Mouse (Mus musculus) forebrain, postnatal 0 days (tissue): Measurements from ENCODE around the gene Atp13a4. TPM values are rescaled to one million over a fixed set of nuclear protein-coding genes. Genes with fewer than 3 reads are reported as not detected.

Experiments
- ATAC-seq: fragments of 200-750 bp; cut with Nextera tagmentation; 2 replicates; pipeline ENCODE4 v1.8.0; 2017; ENCODE audit warnings: mild to moderate bottlenecking, moderate library complexity
- DNase-seq: peaks from one replicate; pipeline ENCODE4 v3.0.0-alpha.2; 2015
- H3K27ac ChIP-seq: fragments of 300-500 bp; sonication (generic); 2 replicates; pipeline ENCODE4 v1.5.1; 2014; ENCODE audit warnings: low read depth, mild to moderate bottlenecking, antibody characterized with exemption, low read length, moderate library complexity, mixed read lengths
- H3K27me3 ChIP-seq: fragments of 300-500 bp; sonication (generic); 2 replicates; pipeline ENCODE4 v1.6.1; 2014; ENCODE audit warnings: mild to moderate bottlenecking, low read length, mixed read lengths; ENCODE audit not compliant: insufficient read depth
- H3K36me3 ChIP-seq: fragments of 300-500 bp; sonication (generic); 2 replicates; pipeline ENCODE4 v1.6.1; 2014; ENCODE audit warnings: mild to moderate bottlenecking, moderate library complexity; ENCODE audit not compliant: insufficient read depth
- H3K4me1 ChIP-seq: fragments of 300-500 bp; sonication (generic); 2 replicates; pipeline ENCODE4 v1.6.1; 2014; ENCODE audit warnings: antibody characterized with exemption; ENCODE audit not compliant: insufficient read depth
- H3K4me2 ChIP-seq: fragments of 300-500 bp; sonication (generic); 2 replicates; pipeline ENCODE4 v1.6.1; 2014; ENCODE audit warnings: low read depth, mild to moderate bottlenecking, moderate library complexity
- H3K4me3 ChIP-seq: fragments of 300-500 bp; sonication (generic); 2 replicates; pipeline ENCODE4 v1.5.1; 2014; ENCODE audit warnings: low read depth, low read length, mixed read lengths
- H3K9ac ChIP-seq: fragments of 300-500 bp; sonication (generic); 2 replicates; pipeline ENCODE4 v1.6.1; 2014; ENCODE audit warnings: mild to moderate bottlenecking
- H3K9me3 ChIP-seq: fragments of 300-500 bp; sonication (generic); 2 replicates; pipeline ENCODE4 v1.6.1; 2016; ENCODE audit warnings: low read length
- CTCF ChIP-seq: sonication (generic); IDR thresholded peaks from 2 replicates; pipeline ENCODE4 v1.5.1; 2016; ENCODE audit warnings: antibody characterized with exemption, control low read depth, low read depth
- WGBS: fragments of 180-500 bp; shearing (Covaris S2); extraction: QIAGEN DNeasy Blood & Tissue Kit; methylation state at CpG from one replicate; pipeline ENCODE4 v1.1.7; 2014; 5-methylcytosine and 5-hydroxymethylcytosine counted together
- polyA plus RNA-seq: library from polyadenylated mRNA; unstranded; fragments of >200 nt; fragmentation: Nextera tagmentation; extraction: Ambion mirVana; gene quantifications from 2 replicates; pipeline ENCODE4 v1.2.1, GENCODE M21; 2015
- total RNA-seq: library from RNA; depleted of rRNA; stranded (reverse); fragments of >200 nt; gene quantifications from 2 replicates; pipeline ENCODE4 v1.2.3, GENCODE M21; 2014

Gene Atp13a4
- total and polyA plus RNA-seq, 2 experiments from 2014 or later = 1.1 to 1.8 TPM

GRCm38 (mm10) chr16:29527085-29527484, 17.6 kb downstream of the Atp13a4 start:
- Histone ChIP-seq H3K4me3 (no peak overlapping the region), H3K27ac (no peak overlapping the region), H3K9ac (no peak overlapping the region), H3K27me3 (no peaks in the 10 kb centered on the region), H3K4me2 (no peak overlapping the region), H3K9me3 (no peaks in the 10 kb centered on the region), H3K36me3 (no peaks in the 10 kb centered on the region), H3K4me1 (no peaks in the 10 kb centered on the region)
- no peak for DNase-seq
- 93% methylated on average over 6 of the region's 6 CpGs for WGBS
- no peak for ATAC-seq
- no peak for TF ChIP-seq CTCF

DNA sequence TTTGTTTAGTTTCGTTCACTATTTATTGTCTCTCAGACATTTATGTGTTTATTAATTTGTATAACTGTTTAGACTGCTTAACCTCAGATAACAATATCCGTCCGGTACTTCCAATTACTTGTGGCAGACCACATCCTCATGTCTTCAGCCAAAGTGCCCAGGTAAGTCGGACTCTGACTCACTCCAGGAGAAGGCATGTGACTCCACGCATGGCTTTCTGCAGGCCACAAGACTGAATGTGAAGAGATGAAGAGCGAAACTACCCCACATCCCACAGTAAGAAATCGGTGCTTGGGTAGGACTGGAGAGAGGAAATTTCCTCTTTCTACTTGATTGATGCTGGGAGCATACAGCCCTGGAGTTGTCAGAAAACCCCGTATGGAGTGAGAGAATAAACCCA, 18.1 kb downstream of the Atp13a4 start:
- Histone ChIP-seq H3K4me1 (no peaks in the 10 kb centered on the region), H3K9ac (no peak overlapping the region), H3K4me3 (no peak overlapping the region), H3K27ac (no peak overlapping the region), H3K36me3 (no peaks in the 10 kb centered on the region), H3K27me3 (no peaks in the 10 kb centered on the region), H3K4me2 (no peak overlapping the region), H3K9me3 (no peaks in the 10 kb centered on the region)
- WGBS = 91% methylated on average over 8 of the region's 8 CpGs
- ATAC-seq = no peak
- no peak for TF ChIP-seq CTCF
- DNase-seq = no peak

- H3K27me3 ChIP-seq = no peaks in the 10 kb centered on the region
- no peak overlapping the region for H3K4me2 ChIP-seq
- H3K9me3 ChIP-seq = no peaks in the 10 kb centered on the region
- no peak for TF ChIP-seq CTCF
- no peak overlapping the region for H3K9ac ChIP-seq
- 71% methylated on average over 3 of the region's 3 CpGs for WGBS
- no peaks in the 10 kb centered on the region for H3K4me1 ChIP-seq
- DNase-seq (no peak), ATAC-seq (no peak)
- no peak overlapping the region for H3K4me3 ChIP-seq
- H3K36me3 ChIP-seq = no peaks in the 10 kb centered on the region
- H3K27ac ChIP-seq = no peak overlapping the region
Observed at GRCm38 (mm10) chr16:29512495-29512894, 32.2 kb downstream of the Atp13a4 start.

DNA sequence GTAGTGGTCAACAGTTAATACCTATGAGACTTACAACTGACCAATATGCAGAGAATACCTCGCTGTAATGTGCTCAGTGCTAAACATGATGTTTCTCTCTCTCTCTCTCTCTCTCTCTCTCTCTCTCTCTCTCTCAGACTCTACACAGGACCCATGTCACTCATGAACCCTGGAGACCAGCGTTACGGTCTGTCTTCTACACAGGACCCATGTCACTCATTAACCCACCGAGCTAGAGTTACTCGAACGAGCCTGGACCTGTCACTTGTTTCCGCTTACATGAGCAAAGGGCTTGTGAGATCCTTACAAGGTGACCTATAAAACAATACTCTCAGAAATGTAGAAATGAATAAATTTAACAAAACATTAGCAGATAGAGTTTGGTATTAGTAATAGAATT, 33.9 kb downstream of the Atp13a4 start:
- Histone ChIP-seq H3K4me1 (no peaks in the 10 kb centered on the region), H3K9me3 (no peaks in the 10 kb centered on the region), H3K4me3 (no peak overlapping the region), H3K27ac (no peak overlapping the region), H3K27me3 (no peaks in the 10 kb centered on the region), H3K9ac (no peak overlapping the region), H3K4me2 (no peak overlapping the region), H3K36me3 (no peaks in the 10 kb centered on the region)
- ATAC-seq (no peak), DNase-seq (no peak)
- TF ChIP-seq CTCF = no peak
- WGBS = 82% methylated on average over 7 of the region's 7 CpGs

DNA sequence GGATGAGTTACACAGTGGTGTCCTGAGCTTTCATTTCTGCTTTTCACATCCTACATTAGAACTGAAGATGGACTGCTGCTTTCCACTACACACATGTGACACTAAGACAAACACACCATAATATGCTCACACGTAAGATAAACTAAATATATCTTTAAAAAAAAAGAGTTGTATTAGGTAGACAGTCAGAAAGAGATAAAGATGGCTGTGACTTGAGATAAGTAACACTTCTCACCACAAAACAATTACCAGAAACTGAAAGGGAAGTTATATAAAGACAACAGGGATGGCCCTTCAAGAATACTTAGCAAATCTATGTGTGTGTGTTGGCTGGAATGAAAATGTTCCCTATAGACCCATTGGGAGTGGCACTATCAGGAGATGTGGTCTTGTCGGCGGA, 34.8 kb downstream of the Atp13a4 start:
- Histone ChIP-seq H3K9me3 (no peaks in the 10 kb centered on the region), H3K4me1 (no peaks in the 10 kb centered on the region), H3K27ac (no peak overlapping the region), H3K4me3 (no peak overlapping the region), H3K9ac (no peak overlapping the region), H3K27me3 (no peaks in the 10 kb centered on the region), H3K4me2 (no peak overlapping the region), H3K36me3 (no peaks in the 10 kb centered on the region)
- ATAC-seq (no peak), DNase-seq (no peak)
- no peak for TF ChIP-seq CTCF
- 83% methylated on average over 3 of the region's 3 CpGs for WGBS

DNA sequence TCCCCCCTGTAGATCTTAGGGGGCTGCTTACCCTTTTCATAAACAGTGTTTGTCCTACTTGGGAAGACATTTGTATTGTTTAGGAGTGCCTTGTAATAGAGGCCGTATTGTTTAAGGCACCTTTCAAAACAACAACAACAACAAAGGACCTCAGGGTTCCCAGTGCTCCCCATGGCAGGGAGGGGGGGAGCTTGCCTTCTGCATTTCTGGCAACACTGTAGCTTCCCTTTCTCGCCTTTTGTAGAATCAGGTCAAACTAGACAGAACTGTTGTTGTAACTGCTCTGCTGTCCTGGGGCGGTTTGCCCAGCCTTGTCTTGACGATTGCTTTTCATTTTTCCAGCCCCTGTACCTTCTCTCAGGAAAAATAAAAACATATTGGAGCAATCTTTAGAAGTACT, 40.0 kb downstream of the Atp13a4 start:
- no peaks in the 10 kb centered on the region for H3K9me3 ChIP-seq
- WGBS = 63% methylated on average over 4 of the region's 4 CpGs
- no peak overlapping the region for H3K4me2 ChIP-seq
- H3K9ac ChIP-seq = no peak overlapping the region
- ATAC-seq (peak; percentile 53), DNase-seq (peak; percentile 3)
- no peak overlapping the region for H3K4me3 ChIP-seq
- H3K27ac ChIP-seq = no peak overlapping the region
- no peaks in the 10 kb centered on the region for H3K4me1 ChIP-seq
- no peaks in the 10 kb centered on the region for H3K36me3 ChIP-seq
- H3K27me3 ChIP-seq = no peaks in the 10 kb centered on the region
- TF ChIP-seq CTCF = no peak

DNA sequence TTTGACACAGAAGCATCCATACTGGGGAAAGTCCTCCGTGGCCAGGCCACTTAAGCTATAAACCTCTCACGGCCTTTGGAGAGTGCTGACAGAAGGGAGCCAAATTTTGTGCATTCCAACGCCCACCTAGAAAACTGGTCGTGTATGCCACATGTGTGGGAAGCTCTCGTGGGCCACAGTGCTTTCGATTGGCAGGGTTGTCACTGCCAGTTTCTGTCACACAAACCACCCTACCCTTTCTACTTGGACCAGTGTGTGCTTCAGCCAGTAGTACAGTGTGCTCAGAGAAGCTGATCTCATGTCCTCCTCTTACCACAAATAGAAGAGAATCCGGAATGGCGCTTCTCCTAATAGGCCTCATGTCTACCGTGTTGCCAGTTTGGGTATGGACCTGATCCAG, 40.5 kb downstream of the Atp13a4 start:
- DNase-seq = peak; percentile 2
- no peak overlapping the region for H3K9ac ChIP-seq
- ATAC-seq = no peak
- H3K27me3 ChIP-seq = no peaks in the 10 kb centered on the region
- H3K4me1 ChIP-seq = no peaks in the 10 kb centered on the region
- WGBS = 75% methylated on average over 9 of the region's 9 CpGs
- no peak overlapping the region for H3K4me3 ChIP-seq
- no peak for TF ChIP-seq CTCF
- H3K9me3 ChIP-seq = no peaks in the 10 kb centered on the region
- H3K27ac ChIP-seq = no peak overlapping the region
- H3K4me2 ChIP-seq = no peak overlapping the region
- H3K36me3 ChIP-seq = no peaks in the 10 kb centered on the region

DNA sequence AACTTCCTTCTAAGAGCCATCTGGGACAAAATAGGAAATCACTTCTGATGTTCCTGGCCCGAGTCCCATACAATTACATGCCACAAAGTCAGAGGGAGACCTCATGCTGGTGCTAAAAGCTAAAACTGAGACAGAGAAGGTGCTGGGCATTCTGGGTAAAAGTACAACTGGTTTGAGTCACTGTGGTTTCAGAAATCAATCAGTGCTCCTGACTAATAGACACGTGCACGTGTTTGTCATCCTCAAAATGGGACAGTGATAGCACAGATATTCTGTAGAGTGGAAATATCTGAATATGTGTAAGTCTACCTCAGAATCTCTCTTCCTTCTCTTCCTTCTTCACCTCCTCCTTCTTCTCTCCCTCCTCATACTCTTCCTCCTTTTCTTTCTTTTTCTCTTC, 53.6 kb downstream of the Atp13a4 start:
- no peak for DNase-seq
- H3K27ac ChIP-seq = no peak overlapping the region
- 87% methylated on average over 3 of the region's 3 CpGs for WGBS
- no peaks in the 10 kb centered on the region for H3K27me3 ChIP-seq
- no peak for TF ChIP-seq CTCF
- H3K4me2 ChIP-seq = no peak overlapping the region
- no peaks in the 10 kb centered on the region for H3K4me1 ChIP-seq
- H3K36me3 ChIP-seq = no peaks in the 10 kb centered on the region
- H3K9ac ChIP-seq = no peak overlapping the region
- ATAC-seq = no peak
- no peak overlapping the region for H3K4me3 ChIP-seq
- H3K9me3 ChIP-seq = no peaks in the 10 kb centered on the region
